Mouse (Mus musculus): ENCODE results near the gene Atp5d.
"Not testable (repeated sequence)": the region's sequence is repeated elsewhere in the genome, so short reads cannot be mapped to it uniquely, and the experiment has no call there.

Atp5d gene

DNA sequence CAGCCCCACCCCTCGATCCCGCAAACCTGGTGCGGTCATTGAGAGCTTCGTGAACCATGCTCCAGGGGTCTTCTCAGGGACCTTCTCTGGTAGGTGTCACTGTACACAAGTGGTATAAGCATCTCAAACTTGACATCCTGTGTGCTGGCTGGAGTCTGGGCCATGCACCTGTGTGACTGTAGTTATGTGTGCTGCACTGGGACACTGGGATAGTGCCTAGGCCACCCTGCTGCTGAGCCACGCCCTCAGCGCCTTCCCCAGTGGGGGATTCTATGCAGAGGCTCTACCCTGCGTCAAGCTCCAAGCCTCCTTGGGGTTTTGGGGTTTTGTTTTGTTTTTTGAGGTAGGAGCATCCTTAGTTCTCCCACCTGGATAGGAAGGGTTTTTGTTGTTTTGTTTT is 16.0 kb downstream of the Atp5d start:
- DNase-seq (ENCODE audit: low spot score in 2 of 2): no peak

DNA sequence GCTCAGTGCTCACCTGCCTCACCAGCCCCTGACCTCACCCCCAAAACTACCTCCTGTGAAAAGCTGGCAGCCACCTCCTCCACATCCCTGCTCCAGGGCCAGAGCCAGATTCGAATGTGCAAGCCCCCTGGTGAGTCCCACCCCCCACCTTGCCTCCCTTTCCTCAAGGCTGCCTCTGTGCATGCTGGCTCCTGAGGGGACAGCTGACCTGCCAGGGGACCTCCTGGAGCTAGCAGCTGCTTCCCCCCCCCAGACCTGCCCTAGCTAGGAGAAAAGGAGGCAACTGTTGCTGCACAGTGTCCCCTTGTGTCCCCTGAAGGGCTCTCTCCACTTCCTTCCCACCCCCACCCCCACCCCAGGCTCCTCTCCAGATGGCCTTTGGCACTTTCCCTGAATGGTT is 16.8 kb downstream of the Atp5d start:
- DNase-seq (ENCODE audit: low spot score in 2 of 2): no peak

DNA sequence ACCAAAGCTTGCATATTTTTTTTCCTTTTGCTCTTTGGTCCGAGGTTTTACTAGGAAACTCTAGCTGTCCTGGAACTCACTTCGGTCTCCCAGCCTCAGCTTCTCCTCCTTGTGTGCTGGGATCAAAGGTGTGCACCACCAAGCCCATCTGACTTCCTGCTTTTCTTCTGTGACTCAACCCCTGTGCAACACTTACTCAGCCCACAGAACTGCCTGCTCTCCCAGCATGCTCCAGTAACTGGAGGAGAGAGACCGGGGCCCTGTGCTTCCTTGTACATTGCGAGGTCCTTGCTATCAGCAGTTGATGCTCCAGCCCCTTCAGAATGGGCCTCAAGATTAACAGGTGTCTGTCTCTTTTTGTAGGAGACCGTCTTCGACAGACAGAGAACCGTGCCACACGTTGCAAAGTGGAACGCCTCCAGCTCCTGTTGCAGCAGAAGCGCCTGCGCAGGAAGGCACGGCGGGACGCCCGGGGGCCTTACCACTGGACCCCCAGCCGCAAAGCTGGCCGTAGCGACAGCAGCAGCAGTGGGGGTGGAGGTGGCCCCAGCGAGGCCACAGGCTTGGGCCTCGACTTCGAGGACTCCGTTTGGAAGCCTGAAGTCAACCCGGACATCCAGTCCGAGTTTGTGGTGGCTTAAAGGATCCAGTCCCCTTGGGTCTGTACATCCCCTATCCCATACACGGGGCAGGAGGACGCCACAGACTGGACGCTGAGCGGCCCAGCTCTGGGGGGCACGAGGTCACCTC is 17.7 kb downstream of the Atp5d start:
- DNase-seq (ENCODE audit: low spot score in 2 of 2): peak; percentile 37 to 48

DNA sequence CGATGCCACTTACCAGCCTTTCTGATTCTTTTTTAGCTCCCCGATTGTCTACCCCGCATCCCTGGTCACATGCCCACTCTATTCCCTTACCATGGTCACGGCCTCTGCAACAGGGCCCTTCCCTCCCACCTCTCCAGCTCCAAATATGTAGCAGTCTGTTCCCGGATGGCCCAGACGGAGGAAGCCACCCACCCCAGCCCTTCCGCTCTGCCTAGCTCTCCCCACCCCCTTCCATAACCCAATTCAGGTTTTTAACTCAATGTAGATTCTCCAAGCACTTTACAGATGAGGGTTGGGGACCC is 18.3 kb downstream of the Atp5d start:
- peak; percentile 20 to 23 for DNase-seq (ENCODE audit: low spot score in 2 of 2)

DNA sequence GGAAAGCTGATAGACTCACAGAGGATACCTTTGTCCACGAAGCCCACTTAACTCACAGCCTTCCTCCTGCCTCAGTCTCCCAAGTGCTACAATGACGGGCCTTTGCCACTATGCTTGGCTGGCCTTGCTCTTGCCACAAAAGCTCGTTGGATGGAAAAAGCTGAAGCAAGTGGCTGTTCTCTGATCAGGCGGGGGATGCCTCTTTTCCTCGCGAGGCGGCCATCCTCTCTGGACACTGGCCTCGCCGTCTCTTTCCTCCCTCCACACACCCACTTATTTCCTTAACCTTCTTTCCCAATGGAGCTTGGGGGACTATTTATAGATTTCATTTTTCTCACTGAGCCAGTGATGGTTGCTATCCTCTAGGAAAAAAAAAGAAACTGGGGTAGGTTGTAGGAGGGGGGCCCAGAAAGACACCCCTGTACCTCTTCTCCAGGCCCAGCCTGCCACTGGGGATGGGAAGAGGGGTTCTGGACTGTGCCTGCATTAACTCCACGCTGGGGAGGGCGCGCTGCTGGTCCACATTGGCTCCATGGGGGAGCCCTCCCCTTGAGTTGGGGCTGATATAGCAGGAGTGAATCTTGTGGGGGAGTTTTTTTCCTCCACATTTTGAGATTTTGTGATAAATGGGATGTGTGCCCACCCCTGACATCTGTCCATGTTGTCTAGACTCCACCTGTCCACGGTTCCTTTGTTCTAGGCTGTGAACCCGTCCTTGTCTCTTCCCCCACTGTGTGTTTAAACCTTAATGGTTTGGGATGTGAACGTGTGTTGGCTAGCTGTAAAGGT is 18.9 kb downstream of the Atp5d start:
- DNase-seq (ENCODE audit: low spot score in 2 of 2): peak; percentile 35 to 66

DNA sequence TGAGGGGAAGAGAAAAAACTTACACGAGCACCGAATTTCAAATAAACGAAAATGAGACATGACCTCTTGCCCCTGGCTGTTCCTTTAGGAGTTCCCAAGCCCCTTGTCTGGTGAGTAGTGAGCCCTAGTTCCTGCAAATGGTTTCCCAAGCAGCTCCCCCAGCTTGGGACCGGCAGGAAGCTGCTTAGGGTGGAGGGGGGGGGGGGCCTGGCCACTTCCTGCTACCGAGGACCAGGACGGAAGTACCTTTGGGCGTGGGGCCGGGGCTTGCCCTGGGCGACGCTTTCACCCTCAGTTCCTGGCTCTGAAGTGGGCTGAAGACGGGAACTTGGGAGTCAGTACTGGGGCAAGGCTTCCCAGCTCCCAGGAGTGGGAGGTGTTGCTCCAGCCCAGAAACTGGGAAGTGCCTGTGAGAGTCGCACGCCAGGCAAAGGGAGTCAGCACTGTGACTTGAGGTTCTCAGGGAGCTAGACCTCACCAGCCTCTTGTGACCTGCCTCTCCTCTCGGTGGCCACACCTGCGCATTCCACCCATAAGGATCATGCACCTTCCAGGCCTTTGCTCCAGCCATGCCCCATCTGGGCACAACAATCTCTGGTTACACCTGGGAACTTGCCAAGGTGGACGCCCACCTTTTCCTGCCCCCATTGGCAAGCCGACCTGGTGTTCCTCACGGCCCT is 20.0 kb downstream of the Atp5d start:
- peak; percentile 50 to 60 for DNase-seq (ENCODE audit: low spot score in 2 of 2)

DNA sequence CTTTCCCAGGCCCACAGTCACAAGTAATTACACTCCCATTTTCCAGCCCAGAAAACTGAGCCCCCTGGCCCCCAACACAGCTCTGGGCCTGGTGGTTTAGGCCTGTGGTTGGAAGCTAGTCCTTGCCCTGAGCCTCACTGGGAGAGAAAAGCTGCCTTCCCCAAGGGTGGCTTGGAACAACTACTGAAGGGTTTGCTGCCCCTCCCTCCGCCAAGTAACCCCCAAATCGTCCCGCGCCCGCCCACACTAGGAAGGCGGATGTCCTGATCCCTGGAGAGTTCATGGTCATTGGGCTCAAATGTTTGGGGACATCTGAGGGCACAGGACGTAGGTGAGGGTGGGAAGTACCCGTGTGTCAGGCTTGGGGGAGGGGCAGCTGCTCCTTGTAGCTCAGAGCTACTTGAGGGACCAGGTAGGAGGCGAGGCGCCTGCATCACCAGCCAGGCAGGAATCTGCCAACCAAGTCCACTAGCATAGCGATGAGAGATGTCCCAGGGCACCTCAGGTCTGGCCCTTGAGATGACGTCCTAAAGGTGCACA is 20.7 kb downstream of the Atp5d start:
- no peak for DNase-seq (ENCODE audit: low spot score in 2 of 2)

DNA sequence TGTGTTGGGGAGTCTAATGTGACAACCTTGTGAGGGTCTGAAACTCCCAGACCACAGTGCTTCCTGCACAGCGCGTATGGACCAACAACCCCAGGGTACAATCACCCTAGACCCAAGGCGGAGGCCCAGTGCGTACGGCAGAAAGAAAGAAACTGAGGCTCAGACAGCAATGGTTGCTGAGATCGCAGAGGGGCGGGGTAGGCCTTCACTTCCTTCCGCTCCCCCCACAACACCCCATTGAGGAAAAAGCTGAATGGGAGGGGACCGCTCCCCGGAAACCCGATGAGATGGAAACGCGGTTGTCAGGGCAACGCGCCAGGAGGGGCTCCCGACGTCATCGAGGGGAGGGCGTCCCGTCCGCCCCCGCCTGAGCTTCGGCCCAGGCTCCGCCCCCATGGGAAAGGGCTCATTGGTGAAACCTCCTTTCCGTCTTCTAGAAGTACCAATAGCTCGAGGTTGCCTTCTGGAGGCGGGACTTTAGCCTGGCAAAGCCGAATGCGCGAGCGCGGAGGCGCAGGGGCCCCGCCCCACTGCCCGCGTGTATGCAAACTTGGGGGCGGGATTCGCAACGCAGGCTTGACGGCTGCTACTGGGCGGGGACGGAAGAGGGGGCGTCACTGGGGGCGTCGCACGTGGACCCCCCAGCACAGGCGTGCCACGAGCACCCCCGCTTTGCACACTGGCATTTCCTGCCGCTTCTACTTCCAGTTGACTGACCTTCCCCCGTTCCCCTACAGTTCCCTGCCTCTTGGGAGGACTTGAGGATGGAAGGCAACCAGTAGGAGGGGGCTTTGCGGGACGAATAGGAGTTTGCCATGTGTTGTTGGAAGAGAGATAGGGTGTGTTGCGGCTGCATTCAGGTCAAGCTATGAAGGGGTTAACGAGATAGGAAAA is 21.4 kb downstream of the Atp5d start:
- DNase-seq (ENCODE audit: low spot score in 2 of 2): peak; percentile 99

DNA sequence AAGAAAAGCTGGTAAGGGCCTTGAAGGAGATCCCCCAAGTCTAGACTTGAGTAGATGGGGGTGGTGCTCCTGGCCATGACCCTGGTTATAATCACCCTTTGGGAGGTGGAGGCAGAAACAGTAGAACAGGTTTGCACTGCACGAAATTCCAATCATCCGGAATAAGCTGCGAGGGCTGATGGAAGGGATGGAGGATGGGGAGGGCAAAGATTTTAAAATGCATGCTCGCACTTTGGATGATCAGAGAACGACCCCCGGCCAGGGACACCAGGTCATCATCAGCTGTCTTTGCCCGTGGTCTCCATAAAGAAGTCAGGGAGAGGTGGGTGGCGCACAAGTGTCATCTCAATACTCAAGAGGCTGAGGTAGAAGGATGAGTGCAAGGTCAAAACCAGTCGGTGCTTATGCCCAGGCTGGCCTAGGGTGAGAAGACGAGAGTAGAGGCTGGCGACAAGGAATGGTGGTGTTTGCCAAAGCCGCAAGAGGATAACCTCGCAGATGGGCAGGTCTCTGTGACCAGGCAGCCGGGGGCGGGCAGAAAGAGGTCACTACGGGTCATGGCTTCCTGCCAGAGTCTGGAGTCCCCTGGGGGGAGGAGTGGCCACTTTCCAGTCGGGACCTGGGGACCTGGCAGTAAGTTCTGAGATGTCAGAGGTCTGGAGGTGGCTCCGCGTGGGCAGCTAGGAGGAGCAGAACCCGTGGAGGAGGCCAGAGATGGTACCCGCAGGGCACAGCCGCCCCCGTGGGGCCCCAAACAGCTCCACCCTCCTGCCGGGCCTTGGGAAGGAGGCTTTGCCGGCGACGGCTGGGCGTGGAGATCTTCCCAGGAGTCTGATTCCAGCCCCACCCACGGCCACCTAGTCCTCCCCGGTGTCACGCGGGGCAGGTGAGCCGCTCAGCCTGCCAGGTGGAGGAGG is 22.3 kb downstream of the Atp5d start:
- peak; percentile 34 to 36 for DNase-seq (ENCODE audit: low spot score in 2 of 2)

DNA sequence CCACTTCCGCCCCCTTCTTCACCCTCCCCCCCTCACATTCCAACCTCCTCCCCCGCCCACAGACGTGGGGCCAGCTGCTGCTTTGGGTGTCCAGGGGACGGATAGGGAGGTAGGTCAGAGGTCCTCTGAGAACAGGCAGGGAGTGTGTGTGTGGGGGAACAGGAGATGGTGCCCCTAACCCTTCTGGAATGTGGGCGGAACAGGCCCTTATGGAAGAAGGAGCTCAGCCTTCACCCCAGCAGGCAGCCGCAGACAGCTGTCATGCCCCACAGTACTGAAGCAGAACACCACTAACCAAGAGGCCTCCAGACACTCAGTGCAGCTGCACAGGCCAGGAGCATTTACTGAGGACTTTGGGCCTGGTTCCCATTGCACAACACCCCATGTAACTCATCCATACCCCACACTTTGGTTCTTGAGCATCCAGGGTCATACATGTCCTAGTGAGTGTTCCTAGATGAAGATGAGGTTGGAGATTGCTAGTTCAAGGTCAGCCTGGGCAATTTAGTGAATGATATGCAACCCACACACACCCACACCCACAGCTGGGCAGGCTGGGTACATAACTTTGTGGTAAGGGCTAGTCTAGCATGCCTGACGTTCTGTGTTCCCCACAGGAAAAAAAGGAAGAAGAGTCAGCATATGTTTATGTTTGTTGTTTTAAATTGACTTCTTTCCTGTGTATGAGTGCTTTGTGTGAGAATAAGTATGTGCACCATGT is 23.2 kb downstream of the Atp5d start:
- no peak for DNase-seq (ENCODE audit: low spot score in 2 of 2)

DNA sequence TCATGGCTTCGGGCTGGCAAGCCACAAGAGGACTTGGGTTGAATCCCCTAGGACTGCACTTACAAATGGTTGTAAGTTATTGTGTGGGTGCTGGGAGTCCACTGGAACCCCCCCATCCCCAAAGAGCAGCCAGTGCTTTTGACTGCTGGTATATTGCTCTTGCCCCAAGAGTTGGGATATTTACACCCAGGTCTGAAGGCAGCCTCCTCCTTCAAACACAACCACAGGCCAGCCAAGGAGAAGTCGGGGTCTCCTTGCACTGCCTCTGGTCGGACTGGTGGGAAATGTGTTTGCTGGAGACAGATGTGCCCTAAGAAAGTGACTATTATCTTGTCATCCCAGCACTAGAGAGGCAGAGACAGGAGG is 23.8 kb downstream of the Atp5d start:
- no peak for DNase-seq (ENCODE audit: low spot score in 2 of 2)

DNA sequence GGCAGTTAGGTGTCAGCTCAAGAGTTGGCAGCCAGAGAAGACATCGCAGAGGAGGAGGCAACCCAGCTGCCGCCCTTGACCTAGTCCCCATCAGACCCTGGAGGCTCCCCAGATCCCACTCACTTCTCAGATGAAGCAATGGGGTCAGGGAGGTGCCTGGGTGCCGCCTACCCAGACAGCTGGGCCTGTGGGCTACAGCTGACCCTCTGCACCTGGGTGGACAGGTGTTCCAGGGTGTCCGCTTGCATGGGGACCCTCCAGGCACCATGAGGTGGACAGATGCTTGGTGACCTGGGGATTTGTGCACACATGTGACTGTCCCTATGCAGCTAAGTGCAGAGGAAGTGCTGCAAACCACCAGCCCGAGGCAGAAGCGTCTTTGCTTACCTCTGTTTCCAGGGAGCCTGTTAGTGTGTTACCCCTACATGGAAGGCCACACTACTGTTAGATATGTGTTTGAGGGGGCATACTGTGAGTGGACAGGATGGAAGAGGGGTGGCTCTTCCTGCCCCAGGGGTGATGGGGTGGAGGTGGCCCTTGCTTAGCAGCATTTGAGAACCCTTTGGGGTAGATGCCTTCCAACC is 24.4 kb downstream of the Atp5d start:
- DNase-seq (ENCODE audit: low spot score in 2 of 2): no peak

DNA sequence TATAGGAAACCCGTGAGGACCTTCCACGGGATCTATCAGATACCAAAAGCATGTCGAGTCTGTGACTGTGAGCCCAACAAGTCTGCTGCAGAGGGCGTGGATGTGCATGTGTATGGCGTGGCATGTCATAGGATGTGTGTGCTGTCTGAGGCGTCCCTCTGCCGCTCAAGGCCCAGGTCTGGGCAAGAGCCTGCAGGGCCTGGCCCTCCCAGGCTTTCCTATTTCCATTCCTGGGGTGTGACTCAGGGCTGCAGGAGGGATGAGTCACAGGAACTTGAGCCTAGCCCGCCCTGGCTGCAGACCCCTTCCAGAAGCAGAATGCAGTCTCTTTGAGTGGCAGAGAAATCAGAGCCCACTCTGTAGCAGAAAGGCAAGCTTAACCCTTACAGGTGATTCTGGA is 25.3 kb downstream of the Atp5d start:
- peak; percentile 44 to 48 for DNase-seq (ENCODE audit: low spot score in 2 of 2)

DNA sequence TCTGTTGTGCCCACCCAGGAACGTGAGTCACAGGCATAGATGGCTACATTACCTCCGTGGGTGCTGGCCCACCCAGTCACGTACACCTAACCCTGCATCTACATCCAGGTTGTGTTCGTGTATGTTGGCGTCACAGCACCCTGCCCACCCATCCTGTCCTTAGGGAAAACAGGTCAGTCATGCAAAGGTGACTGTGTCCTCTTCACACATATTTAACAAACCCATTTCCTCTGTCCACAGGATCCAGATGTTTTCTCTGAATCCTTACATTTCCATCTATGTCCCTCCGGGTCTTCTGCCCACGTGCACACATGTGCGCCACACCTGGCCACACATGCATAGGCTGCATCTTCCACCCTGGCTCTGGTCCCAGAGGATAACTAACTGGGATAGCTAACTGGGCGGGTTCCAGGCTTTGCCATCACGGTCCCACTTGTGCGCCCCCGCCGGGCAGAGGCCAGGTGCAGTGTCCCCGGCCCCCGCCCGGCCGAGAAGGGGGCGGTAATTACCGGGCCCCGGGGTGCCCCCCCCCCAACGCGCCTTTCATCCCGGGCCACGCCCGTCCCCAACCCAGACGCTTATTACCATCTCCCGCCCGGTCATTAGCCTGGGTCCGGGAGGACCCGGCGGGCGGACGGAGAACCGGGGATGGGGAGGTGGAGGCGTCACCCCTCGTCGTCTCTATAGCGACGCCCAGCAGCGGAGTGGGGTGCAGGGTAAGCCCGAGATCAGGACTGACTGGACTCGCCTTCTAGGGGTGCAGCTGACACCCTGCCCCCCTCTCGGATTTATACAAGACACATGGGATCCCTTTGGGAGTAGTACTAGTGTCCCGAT is 25.9 kb downstream of the Atp5d start:
- DNase-seq (ENCODE audit: low spot score in 2 of 2): peak; percentile 31 to 42

DNA sequence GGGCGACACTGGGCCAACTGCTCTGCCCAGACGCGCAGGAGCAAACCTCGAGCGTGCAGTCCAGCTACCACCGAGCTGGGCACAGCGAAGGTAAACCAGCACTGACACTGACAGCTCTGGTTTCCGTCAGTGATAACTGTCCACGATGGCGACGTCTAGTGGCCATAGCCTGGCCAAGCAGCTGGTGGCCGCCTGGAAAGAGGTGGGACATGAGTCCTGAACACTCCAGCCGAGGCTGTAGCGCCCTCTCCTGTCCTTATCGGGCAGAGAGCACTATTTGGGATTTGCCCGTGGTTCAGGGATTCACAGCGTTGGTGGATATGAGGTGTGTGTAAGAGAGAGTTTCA is 26.5 kb downstream of the Atp5d start:
- peak; percentile 97 to 98 for DNase-seq (ENCODE audit: low spot score in 2 of 2)

DNA sequence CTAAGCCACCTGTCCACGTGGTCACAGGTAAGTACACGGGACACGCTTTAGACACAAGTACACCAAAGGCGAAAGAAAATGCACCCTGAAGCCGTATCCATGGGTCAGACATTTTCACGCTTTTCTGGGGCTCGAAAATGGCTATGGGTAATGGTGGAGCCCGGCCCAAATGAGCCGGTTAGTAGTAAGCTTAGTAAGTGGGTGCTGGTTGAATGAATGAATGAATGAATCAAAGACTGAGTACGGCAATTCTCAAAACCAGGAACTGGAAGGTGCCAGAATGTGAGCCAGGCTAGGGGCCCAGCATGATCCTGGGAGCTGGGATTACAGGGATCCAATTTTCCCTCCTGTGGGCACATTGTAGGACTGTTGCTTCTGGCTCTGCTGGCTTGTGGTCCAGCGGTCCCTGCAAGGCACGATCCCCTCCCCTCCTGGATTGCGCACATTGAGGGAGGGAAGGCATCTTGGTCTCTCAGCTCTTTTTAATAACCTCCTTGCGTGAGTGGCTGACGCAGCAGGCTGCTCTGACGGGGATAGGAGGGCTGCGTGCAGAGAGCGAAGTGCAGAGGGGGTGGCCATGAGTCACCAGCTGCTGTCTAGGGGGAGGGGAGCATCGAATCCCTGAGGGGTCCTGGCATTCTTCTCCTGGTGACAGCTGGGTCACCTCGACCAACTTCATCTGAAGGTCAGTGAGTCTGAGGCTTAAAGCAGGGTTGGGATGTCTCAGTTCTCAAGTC is 27.1 kb downstream of the Atp5d start, which contains the start of gene Cirbp:
Gene Cirbp (plus strand): TSS at position 594 of the 737 bp plus-strand sequence.
- peak; percentile 77 to 79 for DNase-seq (ENCODE audit: low spot score in 2 of 2)

DNA sequence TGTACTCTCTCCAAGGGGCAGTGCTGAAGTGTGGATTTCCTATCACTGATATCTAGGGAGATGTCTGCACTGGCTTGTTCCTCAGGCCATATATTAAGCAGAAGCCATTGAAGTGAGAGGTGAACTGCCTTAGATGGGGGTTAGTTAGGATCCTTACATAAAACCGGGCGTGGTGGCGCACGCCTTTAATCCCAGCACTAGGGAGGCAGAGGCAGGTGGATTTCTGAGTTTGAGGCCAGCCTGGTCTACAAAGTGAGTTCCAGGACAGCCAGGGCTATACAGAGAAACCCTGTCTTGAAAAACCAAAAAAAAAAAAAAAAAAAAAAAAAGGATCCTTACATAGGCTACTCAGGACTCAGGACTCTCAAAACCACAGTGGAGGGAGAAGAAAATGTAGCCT is 27.7 kb downstream of the Atp5d start:
- not testable (repeated sequence) for DNase-seq (ENCODE audit: low spot score in 2 of 2)

Measured in right cerebral cortex, adult 2 months (tissue).